Mouse (Mus musculus) liver, embryonic 14.5 days (tissue): Measurements from ENCODE around the gene Pkig. TPM values are rescaled to one million over a fixed set of nuclear protein-coding genes. Genes with fewer than 3 reads are reported as not detected.

Experiments
- ATAC-seq: fragments of 200-750 bp; cut with Nextera tagmentation; 2 replicates; pipeline ENCODE4 v1.8.0; 2017; ENCODE audit warnings: moderate number of reproducible peaks, mild to moderate bottlenecking, moderate library complexity; ENCODE audit not compliant: insufficient read depth
- DNase-seq, 3 experiments: peaks; one replicate each; pipeline ENCODE4 v3.0.0-alpha.2; 2012 to 2013; ENCODE audit warnings: low read depth in 3 of 3, low spot score in 3 of 3
- H3K27ac ChIP-seq: fragments of 300-500 bp; sonication (generic); 2 replicates; pipeline ENCODE4 v1.5.1; 2014; ENCODE audit warnings: moderate library complexity, mild to moderate bottlenecking, control low read depth, inconsistent platforms
- H3K27me3 ChIP-seq: fragments of 300-500 bp; sonication (generic); 2 replicates; pipeline ENCODE4 v1.6.1; 2014; ENCODE audit warnings: mild to moderate bottlenecking, low read length, moderate library complexity; ENCODE audit not compliant: control insufficient read depth, insufficient read depth
- H3K36me3 ChIP-seq: fragments of 300-500 bp; sonication (generic); replicated peaks from 2 replicates; pipeline ENCODE4 v1.6.1; 2014; ENCODE audit warnings: low read depth; ENCODE audit not compliant: control insufficient read depth, insufficient read depth
- H3K4me1 ChIP-seq, 2 experiments: fragments of 200-500 bp in 1 of 2; fragments of 300-500 bp in 1 of 2; sonication (generic) in 1 of 2; replicated peaks; 2 replicates each; pipeline ENCODE4 v1.6.1; 2012 to 2014; ENCODE audit warnings: antibody characterized with exemption in 1 of 2, inconsistent platforms in 1 of 2, low read length in 1 of 2; ENCODE audit not compliant: control insufficient read depth in 2 of 2, insufficient read depth in 2 of 2
- H3K4me2 ChIP-seq: fragments of 300-500 bp; sonication (generic); 2 replicates; pipeline ENCODE4 v1.6.1; 2014; ENCODE audit warnings: low read depth, mild to moderate bottlenecking, control low read depth, moderate library complexity
- H3K4me3 ChIP-seq, 2 experiments: fragments of 200-500 bp in 1 of 2; fragments of 300-500 bp in 1 of 2; sonication (generic) in 1 of 2; 2 replicates each; pipeline ENCODE4 v1.5.1; 2012 to 2014; ENCODE audit warnings: low read depth in 2 of 2, low read length in 2 of 2, mild to moderate bottlenecking in 2 of 2, control low read depth in 1 of 2, inconsistent platforms in 1 of 2, moderate library complexity in 1 of 2; ENCODE audit not compliant: insufficient read depth in 1 of 2
- H3K9ac ChIP-seq: fragments of 300-500 bp; sonication (generic); replicated peaks from 2 replicates; pipeline ENCODE4 v1.6.1; 2014; ENCODE audit warnings: mild to moderate bottlenecking, control low read depth, moderate library complexity
- H3K9me3 ChIP-seq: fragments of 300-500 bp; sonication (generic); 2 replicates; pipeline ENCODE4 v1.6.1; 2016; ENCODE audit warnings: low read length, mixed read lengths; ENCODE audit not compliant: control insufficient read depth
- CTCF ChIP-seq: IDR thresholded peaks from 2 replicates; pipeline ENCODE4 v1.5.1; 2016; ENCODE audit warnings: antibody characterized with exemption, low read depth, control low read depth
- EP300 ChIP-seq: IDR thresholded peaks from 2 replicates; pipeline ENCODE4 v1.6.1; 2016; ENCODE audit warnings: antibody characterized with exemption, low read depth
- WGBS: fragments of 180-500 bp; shearing (Covaris S2); extraction: QIAGEN DNeasy Blood & Tissue Kit; methylation state at CpG from one replicate; pipeline ENCODE4 v1.1.7; 2014; ENCODE audit not compliant: insufficient replicate concordance; 5-methylcytosine and 5-hydroxymethylcytosine counted together
- polyA plus RNA-seq, 2 experiments: library from polyadenylated mRNA; depleted of rRNA in 1 of 2; stranded (reverse) in 1 of 2; unstranded in 1 of 2; fragments of >200 nt; fragmentation: Nextera tagmentation in 1 of 2; extraction: Ambion mirVana in 1 of 2; gene quantifications; 2 replicates each; pipeline versions ENCODE4 v1.2.1 to v1.2.3; 2012 to 2014

The Pkig gene
- polyA plus RNA-seq, 2 experiments, result 50.9 to 99.0 TPM

DNA sequence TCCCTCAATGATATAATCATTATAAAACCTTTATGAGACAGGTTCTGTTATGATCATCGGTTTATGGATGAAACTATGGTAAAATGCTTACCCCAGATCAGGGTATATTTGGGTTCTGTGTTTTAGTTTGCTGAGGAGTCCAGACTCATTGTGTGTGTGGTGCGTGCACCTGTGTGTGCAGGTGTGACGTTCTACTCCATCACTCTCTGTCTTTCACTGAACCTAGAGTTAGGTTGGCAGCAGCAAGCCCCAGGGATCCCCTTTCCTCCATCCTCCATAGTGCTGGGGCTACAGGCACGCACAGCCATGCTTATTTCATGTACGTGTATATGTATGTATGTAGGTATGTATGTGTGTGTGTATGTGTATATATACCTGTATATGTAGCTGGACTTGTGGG lies 3.9 kb downstream of the Pkig start:
- Histone ChIP-seq H3K4me1 (peaks cover 19 to 35% of the 10 kb centered on the region in 2 experiments), H3K9ac (no peak overlapping the region), H3K9me3 (no peaks in the 10 kb centered on the region), H3K4me3 (no peak overlapping the region), H3K27ac (no peak overlapping the region), H3K27me3 (no peaks in the 10 kb centered on the region), H3K4me2 (no peak overlapping the region), H3K36me3 (peaks cover 6% of the 10 kb centered on the region; the same call in 1 of the 2 replicates)
- 85% methylated on average over 5 of the region's 5 CpGs for WGBS
- no peak for DNase-seq
- TF ChIP-seq EP300 (no peak), CTCF (no peak)
- no peak for ATAC-seq

DNA sequence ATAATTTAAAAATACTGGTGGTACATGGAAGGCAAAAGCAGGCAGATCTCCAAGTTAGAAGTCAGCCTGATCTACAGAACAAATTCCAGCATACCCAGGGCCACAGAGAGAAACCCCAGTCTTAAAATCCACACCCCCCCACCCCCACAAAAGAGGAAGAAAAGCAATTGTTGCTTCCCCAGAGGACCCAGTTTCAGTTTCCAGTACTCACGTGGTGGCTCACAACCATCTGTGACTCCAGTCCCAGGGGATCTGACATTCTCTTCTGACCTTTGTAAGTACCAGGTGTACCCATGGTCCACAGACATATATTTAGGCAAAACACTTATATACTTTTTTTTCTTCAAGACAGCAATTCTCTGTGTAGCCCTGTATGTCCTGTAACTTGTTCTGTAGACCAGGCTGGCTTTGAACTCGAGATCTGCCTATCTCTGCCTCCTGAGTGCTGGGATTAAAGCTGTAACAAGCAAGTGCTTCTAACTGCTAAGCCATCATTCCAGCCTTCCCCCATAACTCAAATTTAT lies 4.6 kb downstream of the Pkig start:
- Histone ChIP-seq H3K4me3 (no peak overlapping the region), H3K4me1 (peaks cover 18 to 35% of the 10 kb centered on the region in 2 experiments), H3K27me3 (no peaks in the 10 kb centered on the region), H3K9me3 (no peaks in the 10 kb centered on the region), H3K4me2 (no peak overlapping the region), H3K36me3 (peaks cover 6% of the 10 kb centered on the region; the same call in 1 of the 2 replicates), H3K9ac (no peak overlapping the region), H3K27ac (no peak overlapping the region)
- DNase-seq, result no peak
- ATAC-seq, result no peak
- 54% methylated on average over 2 of the region's 2 CpGs for WGBS
- TF ChIP-seq CTCF (no peak), EP300 (no peak)

DNA sequence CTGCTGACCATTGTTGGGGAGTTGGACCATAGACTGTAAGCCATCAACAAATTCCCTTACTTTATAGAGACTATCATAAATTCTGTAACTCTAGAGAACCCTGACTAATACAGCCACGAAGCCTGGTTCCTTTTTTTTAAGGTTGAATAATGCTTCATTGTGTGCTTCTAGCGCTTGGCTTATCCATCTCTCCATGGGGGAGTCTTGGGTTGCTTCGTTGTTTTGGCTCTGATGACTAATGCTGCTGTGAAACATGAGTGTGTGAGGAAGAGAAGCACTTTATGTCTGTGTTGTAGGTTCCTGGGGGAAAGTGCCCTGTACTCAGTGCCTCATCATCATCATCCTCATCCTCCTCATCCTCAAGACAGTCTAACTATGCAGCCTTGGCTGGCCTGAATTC lies 5.7 kb downstream of the Pkig start:
- H3K9ac ChIP-seq, result no peak overlapping the region
- DNase-seq (no peak), ATAC-seq (no peak)
- no peak overlapping the region for H3K4me3 ChIP-seq
- H3K36me3 ChIP-seq, result peaks cover 6% of the 10 kb centered on the region; the same call in 1 of the 2 replicates
- peaks cover 15 to 36% of the 10 kb centered on the region in 2 experiments for H3K4me1 ChIP-seq
- no peak overlapping the region for H3K4me2 ChIP-seq
- WGBS, result 62% methylated on average over 3 of the region's 3 CpGs
- no peaks in the 10 kb centered on the region for H3K27me3 ChIP-seq
- H3K27ac ChIP-seq, result no peak overlapping the region
- H3K9me3 ChIP-seq, result no peaks in the 10 kb centered on the region
- TF ChIP-seq CTCF (no peak), EP300 (no peak)

DNA sequence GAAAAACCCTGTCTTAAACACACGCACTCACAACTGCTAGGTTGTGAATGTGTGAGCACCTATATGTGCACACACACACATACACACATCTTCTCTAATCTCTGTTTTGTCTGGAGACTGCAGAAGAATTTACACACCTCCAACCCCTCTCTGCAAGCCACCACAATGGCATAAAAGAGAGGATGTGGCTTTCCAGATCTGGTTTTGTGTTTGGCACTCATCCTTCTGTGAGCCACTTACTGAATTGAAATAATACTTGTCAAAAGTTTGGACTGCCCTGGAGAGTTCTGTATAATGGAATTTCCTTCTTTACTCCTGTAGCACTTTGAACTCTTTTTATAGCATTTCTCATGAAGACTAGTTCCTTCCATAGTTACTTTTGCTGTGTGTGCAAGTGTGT lies 8.9 kb downstream of the Pkig start:
- Histone ChIP-seq H3K9me3 (no peaks in the 10 kb centered on the region), H3K4me3 (no peak overlapping the region), H3K4me1 (peaks cover 0 to 11% of the 10 kb centered on the region in 2 experiments; a peak in 3 of 4 replicates), H3K36me3 (peaks cover 6% of the 10 kb centered on the region; the same call in 1 of the 2 replicates), H3K27ac (no peak overlapping the region), H3K9ac (no peak overlapping the region), H3K4me2 (no peak overlapping the region), H3K27me3 (no peaks in the 10 kb centered on the region)
- ATAC-seq (no peak), DNase-seq (no peak)
- WGBS, result 77% methylated on average over 1 of the region's 1 CpGs
- TF ChIP-seq EP300 (no peak), CTCF (no peak)

DNA sequence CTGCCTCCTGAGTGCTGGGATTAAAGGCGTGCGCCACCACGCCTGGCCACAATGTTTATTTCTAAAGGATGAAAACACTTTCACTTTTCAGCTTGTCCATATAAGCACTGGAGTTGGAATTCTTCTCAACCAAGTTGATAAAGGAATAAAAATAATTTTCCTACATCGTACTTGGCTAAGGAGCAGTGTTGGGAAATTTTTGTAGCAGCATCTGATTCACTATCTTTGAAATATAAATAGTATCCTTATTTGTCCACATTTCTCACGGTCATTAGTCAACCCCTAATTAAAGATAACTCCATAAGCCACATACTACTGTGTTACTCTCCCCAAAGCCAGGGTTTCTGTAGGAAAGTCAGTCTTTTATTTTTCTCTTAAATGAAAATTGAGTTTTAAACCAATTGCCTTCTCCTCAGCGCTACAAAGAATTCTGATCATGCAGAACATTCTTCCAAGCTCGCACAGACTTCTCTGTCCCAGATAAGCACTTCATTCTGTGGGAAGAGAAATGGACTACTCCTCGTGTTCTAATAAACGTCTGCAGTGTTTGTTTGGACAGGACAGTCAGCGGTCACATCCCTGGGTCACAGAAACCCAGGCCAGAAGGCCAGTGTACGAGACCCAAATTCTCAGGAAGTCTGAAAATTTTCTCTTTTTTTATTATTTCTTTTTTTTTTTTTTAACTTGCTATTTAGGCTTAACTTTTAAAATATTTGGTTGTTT lies 12.8 kb downstream of the Pkig start:
- no peak overlapping the region for H3K4me3 ChIP-seq
- no peak overlapping the region for H3K9ac ChIP-seq
- 76% methylated on average over 11 of the region's 11 CpGs for WGBS
- H3K9me3 ChIP-seq, result no peaks in the 10 kb centered on the region
- TF ChIP-seq CTCF (no peak), EP300 (no peak)
- H3K27ac ChIP-seq, result no peak overlapping the region
- H3K36me3 ChIP-seq, result no peaks in the 10 kb centered on the region
- no peak for ATAC-seq
- no peak for DNase-seq
- H3K4me1 ChIP-seq, result peaks cover 0 to 16% of the 10 kb centered on the region in 2 experiments; a peak in 3 of 4 replicates
- H3K4me2 ChIP-seq, result no peak overlapping the region
- no peaks in the 10 kb centered on the region for H3K27me3 ChIP-seq
